Mouse (Mus musculus) small intestine, adult 10 weeks (tissue): ENCODE results near the gene Galp. TPM values are rescaled to one million over a fixed set of nuclear protein-coding genes. Genes with fewer than 3 reads are reported as not detected.

Experiments
- polyA plus RNA-seq: library from polyadenylated mRNA; stranded (reverse); fragments of 350-450 nt; fragmentation: Illumina TruSeq; extraction: RNeasy Lipid Tissue Mini Kit (QIAGEN cat#74804); gene quantifications from one replicate; pipeline ENCODE4 v1.2.3, GENCODE M21; 2014; ENCODE audit warnings: low replicate concordance

Gene Galp
- polyA plus RNA-seq, result not detected

GRCm38 (mm10) chr7:6196790-6197189 lies at the start of gene Galp:
Galp (plus strand) TSS chr7:6197090.

GRCm38 (mm10) chr7:6155901-6156411 lies 40.9 kb upstream of the Galp start, which contains the start of gene Zfp787:
Zfp787 (minus strand) TSS chr7:6155997.

DNA sequence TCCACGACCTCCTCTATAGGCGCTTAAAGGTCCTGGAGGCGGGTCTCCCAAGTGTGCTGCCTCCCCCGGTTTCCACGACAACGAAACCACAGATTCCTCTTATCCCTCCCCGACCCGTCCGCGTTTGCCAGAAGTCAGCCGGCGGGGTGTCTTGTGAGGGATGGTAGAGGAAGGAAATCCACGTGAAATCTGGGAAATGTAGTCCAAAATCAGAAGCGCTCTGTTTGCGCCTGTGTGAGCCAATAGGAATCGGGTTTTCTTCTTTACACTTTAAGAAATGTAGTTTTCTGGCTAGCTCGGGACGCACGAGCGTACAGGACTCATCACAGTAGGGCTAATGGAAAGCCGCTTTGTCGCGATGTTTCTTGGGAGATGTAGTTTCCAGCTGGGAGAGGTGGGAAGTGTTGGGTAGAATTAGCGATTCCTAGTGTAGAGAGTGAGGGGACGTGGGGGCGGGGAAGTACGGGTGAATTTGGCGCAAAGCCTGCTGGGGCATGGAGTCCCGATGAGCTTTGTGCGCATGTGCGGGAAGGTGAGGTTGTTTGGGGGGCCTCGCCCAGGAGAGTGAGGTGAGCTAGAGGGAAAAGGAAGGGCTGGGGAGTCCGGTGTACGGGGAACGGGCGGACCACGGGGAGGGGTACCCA lies 24.8 kb upstream of the Galp start, which contains the start of gene Zfp444:
Gene Zfp444 (plus strand): TSS at position 221 of the 644 bp plus-strand sequence.

DNA sequence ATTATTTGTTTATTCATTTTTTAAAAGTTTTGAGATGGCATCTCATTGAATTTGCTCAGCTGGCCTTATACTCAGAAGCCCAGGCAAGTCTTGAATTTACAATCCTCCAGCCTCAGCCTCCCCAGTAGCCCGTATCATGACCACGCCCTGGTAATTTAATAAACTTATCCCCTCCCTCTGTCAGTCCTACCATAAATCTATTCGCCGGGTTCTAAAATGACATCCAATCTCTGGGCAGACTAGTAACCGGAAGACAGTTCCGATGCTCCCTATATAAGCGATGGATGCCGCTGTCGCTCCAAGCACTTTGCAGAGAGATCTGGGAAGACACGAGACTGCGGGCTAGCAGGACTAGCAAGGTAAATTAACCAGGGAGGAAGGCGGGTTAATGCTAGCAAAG lies 25.1 kb downstream of the Galp start, which contains the start of gene Zscan5b:
Gene Zscan5b (plus strand): TSS at position 301 of the 400 bp plus-strand sequence.

DNA sequence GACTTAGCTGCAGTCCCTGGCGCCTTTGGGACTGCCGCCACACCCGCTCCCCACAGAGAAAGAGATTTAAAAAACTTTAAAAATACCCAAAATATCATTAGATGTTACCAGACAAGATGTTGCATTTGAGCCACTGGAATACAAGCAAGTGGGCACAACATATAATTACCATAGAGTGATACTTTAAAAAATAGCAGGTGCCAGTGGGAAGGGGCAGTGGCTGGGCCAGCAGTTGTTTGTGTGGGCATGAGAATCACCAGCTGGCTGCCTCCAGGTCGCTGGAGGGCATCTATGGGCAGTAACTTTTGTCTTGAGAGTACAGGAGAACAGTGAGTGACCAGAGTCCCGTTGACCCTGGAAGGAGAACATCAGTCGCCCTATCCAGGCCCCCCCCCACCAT lies 55.5 kb downstream of the Galp start, which contains the start of gene Epp13:
Gene Epp13 (plus strand): TSS at position 301 of the 400 bp plus-strand sequence.

Other genes with a start within 250 kb of the Galp start
- gene Vmn1r65, start 186.1 kb upstream of the Galp start, polyA plus RNA-seq, result not detected
- gene Nlrp4c, start 151.9 kb upstream of the Galp start, polyA plus RNA-seq, result not detected
- 3.9 TPM for gene Zfp787, start 41.1 kb upstream of the Galp start, polyA plus RNA-seq
- 2.0 TPM for gene Zfp444, start 24.9 kb upstream of the Galp start, polyA plus RNA-seq
- gene Zscan5b, start 25.2 kb downstream of the Galp start, polyA plus RNA-seq, result not detected
- not detected for gene Epp13, start 55.6 kb downstream of the Galp start, polyA plus RNA-seq
- 3.2 TPM for gene Zfp667, start 89.5 kb downstream of the Galp start, polyA plus RNA-seq
- gene Zfp583, start 134.2 kb downstream of the Galp start, polyA plus RNA-seq, result 2.0 TPM
- not detected for gene Gm3854, start 146.7 kb downstream of the Galp start, polyA plus RNA-seq
- gene Zfp78, start 166.2 kb downstream of the Galp start, polyA plus RNA-seq, result 2.0 TPM
- 7.4 TPM for gene Zfp28, start 186.2 kb downstream of the Galp start, polyA plus RNA-seq
- gene Smim17, start 201.6 kb downstream of the Galp start, polyA plus RNA-seq, result not detected
- gene Gm20715, start 213.2 kb downstream of the Galp start, polyA plus RNA-seq, result not detected
- not detected for gene Olfr1344, start 241.6 kb downstream of the Galp start, polyA plus RNA-seq